Mouse (Mus musculus) limb, embryonic 12.5 days (tissue): ENCODE measurements around the gene Ankrd17. TPM values are rescaled to one million over a fixed set of nuclear protein-coding genes. Genes with fewer than 3 reads are reported as not detected.

Experiments used
- ATAC-seq: fragments of 200-750 bp; cut with Nextera tagmentation; 2 replicates; pipeline ENCODE4 v1.8.0; 2017; ENCODE audit warnings: low read depth, moderate TSS enrichment; ENCODE audit not compliant: insufficient number of reproducible peaks, insufficient read depth, low FRiP score, low TSS enrichment
- H3K27ac ChIP-seq: fragments of 300-500 bp; sonication (generic); 2 replicates; pipeline ENCODE4 v1.5.1; 2016; ENCODE audit warnings: mild to moderate bottlenecking, moderate library complexity
- H3K27me3 ChIP-seq: fragments of 300-500 bp; sonication (generic); 2 replicates; pipeline ENCODE4 v1.6.1; 2016; ENCODE audit warnings: mild to moderate bottlenecking, moderate library complexity
- H3K36me3 ChIP-seq: fragments of 300-500 bp; sonication (generic); 2 replicates; pipeline ENCODE4 v1.6.1; 2016; ENCODE audit warnings: mild to moderate bottlenecking, moderate library complexity
- H3K4me1 ChIP-seq: fragments of 300-500 bp; sonication (generic); replicated peaks from 2 replicates; pipeline ENCODE4 v1.6.1; 2016
- H3K4me2 ChIP-seq: fragments of 300-500 bp; sonication (generic); 2 replicates; pipeline ENCODE4 v1.6.1; 2016; ENCODE audit warnings: mild to moderate bottlenecking, moderate library complexity
- H3K4me3 ChIP-seq: fragments of 300-500 bp; sonication (generic); replicated peaks from 2 replicates; pipeline ENCODE4 v1.5.1; 2016; ENCODE audit warnings: mild to moderate bottlenecking
- H3K9ac ChIP-seq: fragments of 300-500 bp; sonication (generic); replicated peaks from 2 replicates; pipeline ENCODE4 v1.6.1; 2016; ENCODE audit warnings: mild to moderate bottlenecking, moderate library complexity
- H3K9me3 ChIP-seq: fragments of 300-500 bp; sonication (generic); 2 replicates; pipeline ENCODE4 v1.6.1; 2016; ENCODE audit warnings: mild to moderate bottlenecking, moderate library complexity
- WGBS: fragments of 180-500 bp; shearing (Covaris S2); methylation state at CpG from one replicate; pipeline ENCODE4 v1.1.7; 2016; 5-methylcytosine and 5-hydroxymethylcytosine counted together
- polyA plus RNA-seq: library from polyadenylated mRNA; unstranded; fragments of >200 nt; fragmentation: Nextera tagmentation; extraction: Ambion mirVana; gene quantifications from 2 replicates; pipeline ENCODE4 v1.2.1, GENCODE M21; 2016

The Ankrd17 gene
- polyA plus RNA-seq, 1 experiment from 2014 or later = 30.4 TPM

DNA sequence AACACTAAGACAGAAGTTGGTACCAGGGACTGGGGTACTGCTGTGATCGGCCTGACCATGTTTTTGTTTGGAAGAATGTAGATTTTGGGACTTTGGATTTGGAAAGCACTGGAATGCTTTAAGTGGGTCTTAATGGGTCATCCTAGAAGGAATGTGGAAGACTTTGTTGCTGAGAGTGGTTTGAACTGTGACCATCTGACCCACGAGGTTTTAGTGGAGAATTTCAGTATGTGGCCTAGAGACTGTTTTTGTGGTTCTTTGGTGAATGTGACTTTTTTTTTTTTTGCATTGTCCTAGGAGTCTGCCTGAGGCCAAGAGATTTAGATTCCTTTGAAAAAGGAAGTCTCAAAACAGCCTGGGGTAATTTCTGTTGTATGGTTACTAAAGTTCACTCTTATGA is 119.4 kb downstream of the Ankrd17 start:
- Histone ChIP-seq H3K9ac (no peak overlapping the region), H3K27me3 (no peaks in the 10 kb centered on the region), H3K4me2 (no peak overlapping the region), H3K36me3 (peaks cover 80% of the 10 kb centered on the region), H3K4me3 (no peak overlapping the region), H3K9me3 (no peaks in the 10 kb centered on the region), H3K4me1 (no peaks in the 10 kb centered on the region), H3K27ac (no peak overlapping the region)
- ATAC-seq = no peak
- 89% methylated on average over 2 of the region's 2 CpGs for WGBS

DNA sequence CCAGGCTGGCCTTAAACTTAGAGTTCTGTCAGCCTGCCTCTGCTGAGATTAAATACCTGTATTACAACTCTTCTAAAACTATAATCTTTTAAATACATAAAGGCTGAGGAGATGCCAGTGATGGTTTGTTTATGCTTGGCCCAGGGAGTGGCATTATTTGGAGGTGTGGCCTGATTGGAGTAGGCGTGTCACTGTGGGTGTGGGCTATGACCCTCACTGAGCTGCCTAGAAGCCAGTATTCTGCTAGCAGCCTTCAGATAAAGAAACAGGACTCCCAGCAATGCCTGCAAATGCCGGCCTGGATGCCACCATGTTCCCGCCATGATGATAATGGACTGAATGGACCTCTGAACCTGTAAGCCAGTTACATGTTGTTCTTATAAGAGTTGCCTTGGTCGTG is 119.8 kb downstream of the Ankrd17 start:
- Histone ChIP-seq H3K4me1 (no peaks in the 10 kb centered on the region), H3K36me3 (peaks cover 80% of the 10 kb centered on the region), H3K27me3 (no peaks in the 10 kb centered on the region), H3K27ac (no peak overlapping the region), H3K9me3 (no peaks in the 10 kb centered on the region), H3K4me2 (no peak overlapping the region), H3K9ac (no peak overlapping the region), H3K4me3 (no peak overlapping the region)
- no peak for ATAC-seq
- 80% methylated on average over 4 of the region's 4 CpGs for WGBS

DNA sequence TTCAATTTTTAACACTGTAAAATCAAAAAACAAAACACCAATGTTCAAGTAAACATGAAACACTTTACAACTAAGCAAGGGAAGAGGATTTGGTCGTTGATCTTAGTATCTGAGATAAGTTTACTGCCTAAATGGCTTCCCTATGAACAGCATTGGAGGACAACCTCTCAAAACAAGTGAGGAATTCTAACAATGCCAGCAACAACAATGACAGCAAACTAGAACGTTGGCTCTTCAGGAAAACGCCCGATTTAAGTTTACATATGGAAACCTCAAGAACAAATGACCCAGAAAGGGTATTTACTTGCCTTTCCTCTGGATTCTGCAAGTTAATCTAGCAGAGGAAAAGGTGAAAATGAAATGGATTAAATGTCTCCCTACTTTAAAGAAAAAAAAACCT is 121.0 kb downstream of the Ankrd17 start:
- Histone ChIP-seq H3K27ac (no peak overlapping the region), H3K36me3 (peaks cover 76% of the 10 kb centered on the region), H3K4me1 (no peaks in the 10 kb centered on the region), H3K4me3 (no peak overlapping the region), H3K4me2 (no peak overlapping the region), H3K9me3 (no peaks in the 10 kb centered on the region), H3K27me3 (no peaks in the 10 kb centered on the region), H3K9ac (no peak overlapping the region)
- 79% methylated on average over 4 of the region's 4 CpGs for WGBS
- no peak for ATAC-seq

DNA sequence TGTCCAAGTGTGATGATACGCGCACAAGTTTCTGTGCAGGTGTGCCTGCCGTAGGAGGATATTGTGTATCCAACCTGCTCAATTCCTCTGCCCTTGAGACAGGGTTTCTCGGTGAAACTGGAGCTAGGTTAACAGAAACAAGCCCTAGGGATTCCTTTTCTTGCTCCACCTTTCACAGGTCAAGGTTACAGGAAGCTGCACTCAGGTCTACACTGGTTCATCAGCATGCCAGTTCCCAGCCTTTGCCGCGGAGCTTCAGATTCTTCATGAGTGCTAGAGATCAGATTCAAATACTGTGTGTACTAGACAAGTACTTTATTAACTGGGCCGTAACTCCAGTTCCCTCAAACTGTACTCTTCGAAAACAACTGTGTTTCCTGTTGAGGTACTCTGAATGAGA is 131.2 kb downstream of the Ankrd17 start:
- Histone ChIP-seq H3K9me3 (no peaks in the 10 kb centered on the region), H3K4me3 (no peak overlapping the region), H3K4me2 (no peak overlapping the region), H3K27me3 (no peaks in the 10 kb centered on the region), H3K27ac (no peak overlapping the region), H3K4me1 (no peaks in the 10 kb centered on the region), H3K9ac (no peak overlapping the region), H3K36me3 (peaks cover 87% of the 10 kb centered on the region)
- no peak for ATAC-seq
- WGBS = 99% methylated on average over 8 of the region's 8 CpGs

DNA sequence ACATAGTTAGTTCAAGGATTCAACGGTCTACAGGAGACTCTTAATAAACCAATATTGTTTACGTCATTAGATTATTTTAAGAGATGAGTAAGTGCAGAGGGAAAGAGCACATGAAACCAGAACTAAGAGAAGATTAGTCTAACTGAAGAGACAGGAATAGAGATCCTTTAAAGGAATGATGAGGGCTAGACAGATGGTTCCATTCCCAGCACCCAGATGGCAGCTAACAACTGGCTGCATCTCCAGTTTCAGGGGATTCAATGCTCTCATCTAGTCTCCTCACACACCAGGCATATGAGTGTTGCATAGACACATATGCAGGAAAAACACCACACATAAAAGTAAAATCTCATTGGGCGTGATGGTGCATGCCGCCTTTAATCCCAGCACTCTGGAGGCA is 133.1 kb downstream of the Ankrd17 start:
- ATAC-seq = no peak
- no peak overlapping the region for H3K9ac ChIP-seq
- H3K36me3 ChIP-seq = peaks cover 90% of the 10 kb centered on the region
- no peak overlapping the region for H3K4me2 ChIP-seq
- no peaks in the 10 kb centered on the region for H3K4me1 ChIP-seq
- no peaks in the 10 kb centered on the region for H3K27me3 ChIP-seq
- WGBS = 93% methylated on average over 4 of the region's 4 CpGs
- no peaks in the 10 kb centered on the region for H3K9me3 ChIP-seq
- no peak overlapping the region for H3K27ac ChIP-seq
- H3K4me3 ChIP-seq = no peak overlapping the region

DNA sequence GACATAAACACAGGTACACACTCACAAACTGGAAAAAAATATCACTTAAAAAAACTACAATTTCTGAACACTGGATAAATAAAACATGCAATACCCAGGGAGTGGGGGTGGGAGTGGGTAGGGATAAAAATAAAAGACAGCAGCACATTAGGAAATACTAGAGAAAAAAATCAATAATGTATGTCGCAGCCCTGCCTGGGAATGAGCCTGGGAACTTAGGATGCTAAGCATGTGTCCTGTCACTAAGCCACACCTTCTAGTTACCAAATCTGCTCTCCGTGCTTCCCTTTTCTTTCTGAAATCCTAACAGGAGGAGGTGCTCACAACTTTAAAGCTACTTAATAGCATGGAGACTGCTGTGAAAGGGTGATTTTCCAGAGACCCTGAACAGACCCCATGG is 136.6 kb downstream of the Ankrd17 start:
- Histone ChIP-seq H3K9me3 (no peaks in the 10 kb centered on the region), H3K27ac (no peak overlapping the region), H3K9ac (no peak overlapping the region), H3K27me3 (no peaks in the 10 kb centered on the region), H3K4me2 (no peak overlapping the region), H3K4me1 (no peaks in the 10 kb centered on the region), H3K4me3 (no peak overlapping the region), H3K36me3 (peaks cover 77% of the 10 kb centered on the region)
- no peak for ATAC-seq
- WGBS = 98% methylated on average over 2 of the region's 2 CpGs

DNA sequence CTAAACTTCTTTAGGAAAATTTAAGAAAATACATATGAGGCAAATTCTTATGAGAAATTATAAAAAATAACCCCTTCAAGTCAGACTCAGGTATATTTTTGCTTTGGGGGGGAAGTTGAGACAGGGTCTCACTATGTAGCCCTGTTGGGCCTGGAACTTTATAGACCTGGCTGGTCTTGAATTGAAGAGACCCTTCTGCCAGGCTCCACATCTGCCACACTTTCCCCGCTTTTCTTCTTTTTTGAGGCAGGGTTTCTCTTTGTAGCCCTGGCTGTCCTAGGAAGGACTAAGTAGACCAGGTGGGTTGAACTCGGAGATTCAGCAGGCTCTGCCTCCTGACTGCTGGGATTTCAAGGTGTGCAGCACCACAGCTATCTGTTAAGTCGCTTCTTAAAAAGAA is 139.7 kb downstream of the Ankrd17 start:
- Histone ChIP-seq H3K4me3 (no peak overlapping the region), H3K9ac (no peak overlapping the region), H3K4me1 (peaks cover 6% of the 10 kb centered on the region), H3K27ac (no peak overlapping the region), H3K4me2 (no peak overlapping the region), H3K36me3 (peaks cover 55% of the 10 kb centered on the region), H3K27me3 (no peaks in the 10 kb centered on the region), H3K9me3 (no peaks in the 10 kb centered on the region)
- no peak for ATAC-seq
- 96% methylated on average over 3 of the region's 3 CpGs for WGBS

DNA sequence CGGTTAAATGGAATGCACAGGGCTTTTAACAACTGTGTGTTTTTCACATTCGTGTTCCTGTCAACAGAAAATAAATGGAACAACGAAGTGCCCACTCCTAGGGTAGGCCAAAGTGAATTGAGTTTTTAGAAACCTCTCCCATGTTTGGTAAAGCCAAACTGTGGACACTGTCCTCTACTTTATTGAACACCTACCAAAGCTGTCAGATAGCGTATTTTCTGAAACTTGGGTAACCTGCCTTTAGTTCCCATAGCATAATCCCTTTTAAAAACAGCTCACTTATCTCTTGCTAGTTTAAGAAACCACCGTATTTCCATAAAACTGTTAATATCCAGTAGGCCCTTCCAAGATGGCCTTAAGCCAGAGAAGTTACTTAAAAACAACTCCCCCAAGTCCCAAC is 141.6 kb downstream of the Ankrd17 start:
- Histone ChIP-seq H3K27me3 (no peaks in the 10 kb centered on the region), H3K36me3 (peaks cover 53% of the 10 kb centered on the region), H3K9ac (no peak overlapping the region), H3K4me2 (peak overlapping the region; percentile 68; the same call in 1 of the 2 replicates), H3K9me3 (no peaks in the 10 kb centered on the region), H3K4me3 (no peak overlapping the region), H3K4me1 (peaks cover 6% of the 10 kb centered on the region), H3K27ac (no peak overlapping the region; the same call in 1 of the 2 replicates)
- no peak for ATAC-seq
- 85% methylated on average over 5 of the region's 5 CpGs for WGBS

DNA sequence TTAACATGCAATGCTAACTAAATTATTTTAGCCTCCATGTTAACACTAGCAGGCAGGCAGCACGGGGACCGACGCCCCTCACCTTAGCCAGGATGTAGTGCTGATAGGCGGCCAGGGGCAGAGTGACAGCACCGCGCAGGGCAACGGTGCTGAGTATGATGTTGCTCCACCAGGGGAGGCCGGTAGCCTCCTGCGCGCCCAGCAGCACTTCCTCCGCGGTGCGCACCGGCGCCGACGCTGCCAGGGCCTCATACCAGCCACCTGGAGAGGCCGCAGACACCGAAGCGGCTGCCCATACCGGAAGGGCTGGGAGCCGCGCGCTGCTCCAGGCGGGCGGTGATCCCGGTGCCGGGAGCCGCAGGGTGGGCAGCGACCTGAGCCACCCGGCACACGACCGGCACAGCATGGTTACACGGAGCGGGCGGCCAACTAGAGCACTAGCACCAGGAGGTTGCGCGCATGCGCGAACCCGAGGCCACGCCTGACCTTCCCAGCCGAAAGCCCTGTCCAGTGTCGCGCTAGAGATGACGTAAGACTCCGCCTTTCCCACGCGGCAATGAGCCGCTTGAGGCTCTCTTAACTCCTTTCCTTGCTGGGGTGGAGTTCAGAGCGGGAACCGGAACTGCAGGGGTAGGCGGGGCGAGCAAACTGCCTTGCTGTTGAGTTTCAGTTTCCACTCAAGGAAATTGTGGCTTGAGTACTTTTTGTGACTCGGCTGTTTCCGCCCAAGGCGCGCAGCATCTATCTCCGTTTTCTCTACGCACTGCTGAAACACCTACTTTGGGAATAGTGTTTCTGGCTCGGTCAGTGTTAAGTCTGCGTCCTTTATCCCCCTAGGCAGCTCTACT is 142.6 kb downstream of the Ankrd17 start, which contains the start of gene Cox18:
Gene Cox18, minus strand, starts transcription at position 468 of the 848 bp plus-strand sequence.
- under 1% methylated on average over 62 of the region's 62 CpGs for WGBS
- H3K36me3 ChIP-seq = peaks cover 51% of the 10 kb centered on the region
- ATAC-seq = peak; percentile 99

DNA sequence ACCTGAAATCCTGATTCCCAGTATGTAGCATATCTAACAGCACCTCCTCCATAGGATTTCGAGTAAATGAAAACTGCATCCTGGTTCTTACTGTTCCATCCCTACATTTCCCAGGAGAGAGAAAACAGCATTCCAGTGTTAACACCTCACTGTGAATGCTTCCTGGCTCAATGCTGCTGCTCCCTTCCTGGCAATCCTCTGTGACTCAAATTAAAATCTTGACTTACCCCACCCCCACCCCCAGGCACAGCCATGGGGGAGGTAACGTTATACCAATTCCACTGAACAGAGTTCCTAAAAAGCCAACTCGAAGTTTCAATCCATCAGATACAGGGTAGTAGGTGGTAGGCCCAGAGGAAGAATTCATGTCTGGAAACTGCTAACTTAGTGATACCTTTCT is 143.4 kb downstream of the Ankrd17 start:
- Histone ChIP-seq H3K27me3 (no peaks in the 10 kb centered on the region), H3K27ac (no peak overlapping the region), H3K9ac (peak overlapping the region; percentile 83), H3K36me3 (peaks cover 52% of the 10 kb centered on the region), H3K4me3 (peak overlapping the region; percentile 79), H3K4me2 (peak overlapping the region; percentile 68), H3K9me3 (no peaks in the 10 kb centered on the region), H3K4me1 (peaks cover 6% of the 10 kb centered on the region)
- no peak for ATAC-seq
- 21% methylated on average over 3 of the region's 3 CpGs for WGBS

More for the DNA sequence above, 142.6 kb downstream of the Ankrd17 start, which contains the start of gene Cox18:
- H3K4me3 ChIP-seq = peak within 1 kb of the TSS; percentile 79
- no peaks in the 10 kb centered on the region for H3K9me3 ChIP-seq
- peak within 1 kb of the TSS; percentile 83 for H3K9ac ChIP-seq
- peaks cover 6% of the 10 kb centered on the region for H3K4me1 ChIP-seq
- H3K27me3 ChIP-seq = no peaks in the 10 kb centered on the region
- H3K27ac ChIP-seq = peak within 1 kb of the TSS; percentile 90
- H3K4me2 ChIP-seq = peak within 1 kb of the TSS; percentile 68

DNA sequence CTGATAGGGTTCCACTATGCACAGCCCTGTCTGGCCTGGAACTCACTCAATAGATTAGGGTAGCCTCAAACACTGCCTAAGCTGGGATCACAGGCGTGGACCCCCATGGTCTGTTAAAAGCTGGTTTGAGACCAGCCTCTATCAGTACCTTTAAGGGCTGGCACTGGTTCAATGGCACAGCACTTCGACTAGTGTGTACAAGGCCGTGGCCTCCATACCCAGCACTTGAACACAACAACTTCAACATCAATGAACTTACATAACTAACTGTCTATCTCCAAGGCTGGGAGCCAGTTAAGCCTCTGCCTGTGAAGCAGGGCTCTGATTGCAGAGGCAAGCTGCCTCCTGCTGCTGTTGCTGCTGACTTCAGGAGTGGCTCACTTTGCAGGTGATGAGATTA is 148.6 kb downstream of the Ankrd17 start:
- H3K36me3 ChIP-seq = peaks cover 71% of the 10 kb centered on the region
- H3K4me2 ChIP-seq = no peak overlapping the region
- 98% methylated on average over 3 of the region's 3 CpGs for WGBS
- no peaks in the 10 kb centered on the region for H3K27me3 ChIP-seq
- H3K27ac ChIP-seq = no peak overlapping the region
- no peak for ATAC-seq
- peaks cover 2% of the 10 kb centered on the region for H3K4me1 ChIP-seq
- H3K9me3 ChIP-seq = no peaks in the 10 kb centered on the region
- H3K9ac ChIP-seq = no peak overlapping the region
- H3K4me3 ChIP-seq = no peak overlapping the region

DNA sequence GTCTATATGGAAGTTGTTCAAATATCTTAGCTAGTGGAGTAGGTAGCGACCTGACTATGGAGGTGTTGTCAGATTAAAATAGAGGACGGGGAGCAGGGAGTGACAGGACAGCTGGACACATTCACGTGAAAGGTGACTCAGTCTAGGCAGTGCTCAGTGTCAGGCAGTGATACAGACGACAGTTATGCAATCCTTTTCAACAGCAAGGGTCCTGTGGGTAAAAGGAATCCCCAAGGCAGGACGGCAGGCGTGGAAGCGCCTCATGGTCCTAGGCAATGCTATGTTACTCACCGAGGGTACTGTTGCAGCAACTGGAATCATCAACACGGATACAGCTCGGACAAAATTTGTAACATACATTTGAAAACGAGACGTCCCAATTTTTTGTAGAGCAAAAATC is 149.2 kb downstream of the Ankrd17 start:
- Histone ChIP-seq H3K4me1 (no peaks in the 10 kb centered on the region), H3K9me3 (no peaks in the 10 kb centered on the region), H3K27ac (no peak overlapping the region), H3K36me3 (peaks cover 71% of the 10 kb centered on the region), H3K4me2 (no peak overlapping the region), H3K27me3 (no peaks in the 10 kb centered on the region), H3K4me3 (no peak overlapping the region), H3K9ac (no peak overlapping the region)
- no peak for ATAC-seq
- WGBS = 92% methylated on average over 12 of the region's 12 CpGs
